Mouse (Mus musculus) myocyte (in vitro differentiated cells): ENCODE results near the gene Ces2e.

Experiments used
- CEBPB ChIP-seq: IDR thresholded peaks from 2 replicates; pipeline ENCODE4 v1.6.1; 2011; ENCODE audit warnings: mild to moderate bottlenecking, moderate library complexity; ENCODE audit not compliant: poor library complexity, insufficient read depth, severe bottlenecking
- E2F4 ChIP-seq: IDR thresholded peaks from one replicate; pipeline ENCODE4 v1.6.1; 2011; ENCODE audit warnings: mild to moderate bottlenecking, control low read depth, moderate library complexity; ENCODE audit not compliant: insufficient read depth
- MAX ChIP-seq: IDR thresholded peaks from one replicate; pipeline ENCODE4 v1.6.1; 2011; ENCODE audit warnings: low read depth, mild to moderate bottlenecking, control low read depth
- MYOD1 ChIP-seq, 3 experiments: IDR thresholded peaks; one replicate each; pipeline ENCODE4 v1.6.1; 2011; ENCODE audit warnings: control low read depth in 2 of 3, low read depth in 2 of 3, mild to moderate bottlenecking in 2 of 3, moderate library complexity in 1 of 3; ENCODE audit not compliant: insufficient read length in 2 of 3, control insufficient read depth in 1 of 3
- MYOG ChIP-seq, 3 experiments: IDR thresholded peaks; one replicate each; pipeline ENCODE4 v1.6.1; 2011; ENCODE audit warnings: control low read depth in 2 of 3, low read depth in 2 of 3, mild to moderate bottlenecking in 2 of 3; ENCODE audit not compliant: insufficient read length in 2 of 3, control insufficient read depth in 1 of 3, insufficient read depth in 1 of 3
- POLR2A ChIP-seq: IDR thresholded peaks from one replicate; pipeline ENCODE4 v1.6.1; 2011; ENCODE audit warnings: low read depth, mild to moderate bottlenecking, control low read depth, moderate library complexity; ENCODE audit not compliant: insufficient read length
- POLR2AphosphoS2 ChIP-seq: IDR thresholded peaks from one replicate; pipeline ENCODE4 v1.6.1; 2011; ENCODE audit warnings: low read depth, control low read depth; ENCODE audit not compliant: insufficient read length
- TCF12 ChIP-seq: IDR thresholded peaks from one replicate; pipeline ENCODE4 v1.6.1; 2011; ENCODE audit warnings: mild to moderate bottlenecking, control low read depth; ENCODE audit not compliant: poor library complexity, insufficient read depth, severe bottlenecking
- USF1 ChIP-seq: IDR thresholded peaks from one replicate; pipeline ENCODE4 v1.6.1; 2011; ENCODE audit warnings: low read depth, mild to moderate bottlenecking, control low read depth, moderate library complexity

- TF ChIP-seq MYOG (IDR thresholded peaks at IDR 0.05; ENCODE audit: control insufficient read depth in 1 of 3, insufficient read depth in 1 of 3, insufficient read length in 2 of 3, low read depth in 2 of 3) (no peak), MYOD1 (IDR thresholded peaks at IDR 0.05; ENCODE audit: control insufficient read depth in 1 of 3, insufficient read length in 2 of 3, low read depth in 2 of 3) (no peak), POLR2AphosphoS2 (no peak), POLR2A (no peak), USF1 (no peak), E2F4 (no peak), TCF12 (no peak), MAX (no peak), CEBPB (no peak)
Measured at GRCm38 (mm10) chr8:104927301-104927700, 1.2 kb downstream of the Ces2e start.
